9 mouse cellular contexts compared by ENCODE assay signal in genomic region chr1:165853729-165854420, GRCm38 (mm10).
A peak's percentile ranks its signal among the peaks of the same experiment; 100 is the strongest.
DNase-seq lines count a peak whose midpoint lies in the region; ATAC-seq and TF ChIP-seq lines count a peak whose summit lies in the region.
"Had no signal": no experiment of that assay in that cellular context is flagged by ENCODE, and none has a peak within 500 bp of the region (broad histone marks: within the 10 kb centered on the region; RNA-seq: fewer than 3 reads in every experiment).

No protein-coding gene starts in this region.

- peak; percentile 75 for DNase-seq in kidney, adult 18-20 months
- DNase-seq in WW6 (ENCODE audit: low read depth, low spot score) = peak; percentile 48
- peak; percentile 69 to 73 for DNase-seq in cerebellum, postnatal 36 days
- DNase-seq in gastrocnemius, postnatal 36 days = peak; percentile 57 to 60
- peak; percentile 61 to 73 for DNase-seq in left cerebral cortex, adult 2 months (ENCODE audit: extremely low spot score in 1 of 2, low spot score in 2 of 2)
- peak; percentile 87 for DNase-seq in mesoderm, embryonic 11.5 days (ENCODE audit: low read depth, low spot score)
- peak; percentile 70 for DNase-seq in stomach, postnatal 0 days (ENCODE audit: low spot score)

- H3K9me3 ChIP-seq in kidney, embryonic 14.5 days (ENCODE audit: control insufficient read depth, low read length) = no peaks in the 10 kb centered on the region
- H3K9me3 ChIP-seq in stomach, postnatal 0 days (ENCODE audit: control insufficient read depth, low read length) = no peaks in the 10 kb centered on the region
- H3K9me3 ChIP-seq: lung, embryonic 15.5 days had no signal

- H3K9ac ChIP-seq in kidney, embryonic 14.5 days (ENCODE audit: low read depth, low read length) = no peak overlapping the region
- no peak overlapping the region for H3K9ac ChIP-seq in stomach, postnatal 0 days (ENCODE audit: low read length)
- H3K9ac ChIP-seq: lung, embryonic 15.5 days had no signal

- no peak for TF ChIP-seq EP300 in stomach, postnatal 0 days (optimal IDR thresholded peaks at IDR 0.05)

- no peak overlapping the region for H3K27ac ChIP-seq in kidney, embryonic 14.5 days (ENCODE audit: low read depth, low read length)
- H3K27ac ChIP-seq in left cerebral cortex, adult 2 months = no peak overlapping the region
- H3K27ac ChIP-seq in stomach, postnatal 0 days (replicated peaks) = no peak overlapping the region
- H3K27ac ChIP-seq: lung, embryonic 15.5 days had no signal

- H3K4me3 ChIP-seq in kidney, embryonic 14.5 days (ENCODE audit: low read length) = no peak overlapping the region
- no peak overlapping the region for H3K4me3 ChIP-seq in left cerebral cortex, adult 2 months
- H3K4me3 ChIP-seq in stomach, postnatal 0 days (ENCODE audit: low read depth, low read length) = no peak overlapping the region
- H3K4me3 ChIP-seq: lung, embryonic 15.5 days had no signal

- intact Hi-C loops in gastrocnemius, postnatal 36 days (cut with DNase I) = no loop called here
- intact Hi-C loops in left cerebral cortex, adult 2 months (cut with DNase I) = loop anchor here (1.0 to 2.0 kb wide), 3 partner anchors 73 to 299 kb away; no protein-coding TSS in a partner anchor

- H3K27me3 ChIP-seq in kidney, embryonic 14.5 days (ENCODE audit: control insufficient read depth, insufficient read depth, low read length) = no peaks in the 10 kb centered on the region
- no peaks in the 10 kb centered on the region for H3K27me3 ChIP-seq in stomach, postnatal 0 days (ENCODE audit: control insufficient read depth, insufficient read depth, low read length)
- H3K27me3 ChIP-seq: lung, embryonic 15.5 days had no signal

- peaks cover 7% of the 10 kb centered on the region; the same call in 1 of the 2 replicates for H3K4me1 ChIP-seq in kidney, embryonic 14.5 days (ENCODE audit: control insufficient read depth, insufficient read depth, low read length)
- no peaks in the 10 kb centered on the region for H3K4me1 ChIP-seq in stomach, postnatal 0 days (replicated peaks; ENCODE audit: control insufficient read depth, insufficient read depth)

- ATAC-seq in kidney, embryonic 14.5 days (ENCODE audit: low FRiP score, low TSS enrichment) = no peak
- no peak for ATAC-seq in stomach, postnatal 0 days (ENCODE audit: low FRiP score, low TSS enrichment)

- no peak overlapping the region for H3K4me2 ChIP-seq in kidney, embryonic 14.5 days (replicated peaks; ENCODE audit: low read depth, low read length)
- H3K4me2 ChIP-seq in stomach, postnatal 0 days (replicated peaks; ENCODE audit: low read depth) = no peak overlapping the region
- H3K4me2 ChIP-seq: lung, embryonic 15.5 days had no signal

- TF ChIP-seq CTCF in left cerebral cortex, adult 2 months (IDR thresholded peaks at IDR 0.05) = peak; percentile 92
- peak; percentile 91 for TF ChIP-seq CTCF in stomach, postnatal 0 days (IDR thresholded peaks at IDR 0.05; ENCODE audit: low read depth)

- 63% methylated on average over 10 of the region's 10 CpGs for WGBS in kidney, embryonic 14.5 days
- WGBS in stomach, postnatal 0 days = 61% methylated on average over 10 of the region's 10 CpGs

- H3K36me3 ChIP-seq in kidney, embryonic 14.5 days (ENCODE audit: control insufficient read depth, insufficient read depth, low read length) = no peaks in the 10 kb centered on the region
- H3K36me3 ChIP-seq in stomach, postnatal 0 days (ENCODE audit: control insufficient read depth, insufficient read depth, low read length) = no peaks in the 10 kb centered on the region
- H3K36me3 ChIP-seq: lung, embryonic 15.5 days had no signal
